Mouse (Mus musculus): ENCODE results near the gene Cdkn2c.
A peak's percentile ranks its signal among the peaks of the same experiment; 100 is the strongest.

The Cdkn2c gene

GRCm38 (mm10) chr4:109657021-109657850, 9.8 kb downstream of the Cdkn2c start:
- DNase-seq (ENCODE audit: low spot score) = peak; percentile 46

- no peak for DNase-seq (ENCODE audit: low spot score)
Observed at GRCm38 (mm10) chr4:109656301-109656700, 10.7 kb downstream of the Cdkn2c start.

- DNase-seq (ENCODE audit: low spot score) = no peak
Observed at GRCm38 (mm10) chr4:109655738-109656137, 11.3 kb downstream of the Cdkn2c start.

GRCm38 (mm10) chr4:109654701-109655100, 12.3 kb downstream of the Cdkn2c start:
- DNase-seq (ENCODE audit: low spot score) = no peak

- DNase-seq (ENCODE audit: low spot score) = no peak
Observed at GRCm38 (mm10) chr4:109653251-109653650, 13.7 kb downstream of the Cdkn2c start.

GRCm38 (mm10) chr4:109649331-109649730, 17.7 kb downstream of the Cdkn2c start:
- DNase-seq (ENCODE audit: low spot score) = no peak

GRCm38 (mm10) chr4:109647281-109647680, 19.7 kb downstream of the Cdkn2c start:
- DNase-seq (ENCODE audit: low spot score) = no peak

GRCm38 (mm10) chr4:109641451-109641850, 25.5 kb downstream of the Cdkn2c start:
- DNase-seq (ENCODE audit: low spot score) = no peak

GRCm38 (mm10) chr4:109640141-109640540, 26.8 kb downstream of the Cdkn2c start:
- peak; percentile 42 for DNase-seq (ENCODE audit: low spot score)

- no peak for DNase-seq (ENCODE audit: low spot score)
Observed at GRCm38 (mm10) chr4:109639356-109639755, 27.6 kb downstream of the Cdkn2c start.

GRCm38 (mm10) chr4:109634971-109635370, 32.0 kb downstream of the Cdkn2c start:
- DNase-seq (ENCODE audit: low spot score) = no peak

GRCm38 (mm10) chr4:109631029-109631428, 36.0 kb downstream of the Cdkn2c start:
- DNase-seq (ENCODE audit: low spot score) = no peak

GRCm38 (mm10) chr4:109630215-109630614, 36.8 kb downstream of the Cdkn2c start:
- no peak for DNase-seq (ENCODE audit: low spot score)

GRCm38 (mm10) chr4:109612596-109612995, 54.4 kb downstream of the Cdkn2c start:
- no peak for DNase-seq (ENCODE audit: low spot score)

Data from yolk sac, embryonic 10.5 days (tissue).